Mouse (Mus musculus) cerebellum, adult 11-12 months (tissue): Measurements from ENCODE around the gene Birc7.

Experiments
- DNase-seq: peaks from one replicate; pipeline ENCODE4 v3.0.0; 2022

The Birc7 gene

DNA sequence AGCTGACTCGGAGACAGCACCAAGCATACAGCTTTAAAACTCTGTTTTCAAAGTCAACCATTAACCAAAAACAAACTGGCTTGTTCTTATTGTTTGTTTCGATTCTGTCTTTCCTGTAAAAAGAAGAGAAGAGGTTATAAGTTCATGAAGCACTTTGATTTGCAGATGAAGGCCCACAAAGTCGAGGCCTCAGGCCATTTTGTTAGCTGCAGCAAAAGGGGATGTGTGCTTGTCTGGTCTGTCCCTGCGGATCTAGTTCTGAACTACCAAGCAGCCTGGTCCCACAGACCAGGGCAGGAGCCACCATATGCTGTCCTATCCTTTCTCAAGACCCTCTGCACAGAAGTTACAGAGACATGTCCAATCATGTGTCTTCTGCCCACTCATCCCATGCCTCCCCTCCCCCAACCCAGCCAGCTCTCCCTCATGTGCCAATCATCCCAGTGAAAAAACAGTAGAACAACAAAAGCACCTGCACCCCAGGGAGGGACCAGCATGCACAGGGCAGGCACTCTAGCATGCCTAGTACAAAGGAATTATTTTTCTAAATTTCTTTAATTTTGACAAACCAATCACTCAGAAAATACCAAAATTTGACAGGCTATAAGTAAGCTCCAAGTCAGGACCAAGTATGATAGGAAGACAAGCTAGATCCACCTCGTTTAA, 23.1 kb upstream of the Birc7 start:
- no peak for DNase-seq

DNA sequence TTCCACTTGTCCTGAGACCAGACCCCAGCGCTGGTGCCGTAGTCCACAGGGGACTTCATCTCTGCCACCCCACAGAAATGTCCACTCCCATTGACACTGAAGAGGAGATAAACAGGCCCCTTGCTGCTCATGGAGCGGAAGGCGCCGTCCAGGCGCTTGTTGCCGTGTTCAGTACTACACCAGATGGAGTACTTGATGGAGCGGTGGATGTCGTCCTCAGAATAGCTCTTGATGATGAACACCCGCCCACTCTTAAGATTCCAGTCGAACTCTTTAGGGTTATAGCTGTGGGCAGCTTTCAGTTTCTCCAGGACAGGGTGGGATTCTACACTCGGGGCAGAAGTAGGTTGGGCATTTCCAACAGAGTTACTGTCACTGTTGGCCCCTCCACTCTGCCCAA, 17.9 kb upstream of the Birc7 start:
- no peak for DNase-seq

DNA sequence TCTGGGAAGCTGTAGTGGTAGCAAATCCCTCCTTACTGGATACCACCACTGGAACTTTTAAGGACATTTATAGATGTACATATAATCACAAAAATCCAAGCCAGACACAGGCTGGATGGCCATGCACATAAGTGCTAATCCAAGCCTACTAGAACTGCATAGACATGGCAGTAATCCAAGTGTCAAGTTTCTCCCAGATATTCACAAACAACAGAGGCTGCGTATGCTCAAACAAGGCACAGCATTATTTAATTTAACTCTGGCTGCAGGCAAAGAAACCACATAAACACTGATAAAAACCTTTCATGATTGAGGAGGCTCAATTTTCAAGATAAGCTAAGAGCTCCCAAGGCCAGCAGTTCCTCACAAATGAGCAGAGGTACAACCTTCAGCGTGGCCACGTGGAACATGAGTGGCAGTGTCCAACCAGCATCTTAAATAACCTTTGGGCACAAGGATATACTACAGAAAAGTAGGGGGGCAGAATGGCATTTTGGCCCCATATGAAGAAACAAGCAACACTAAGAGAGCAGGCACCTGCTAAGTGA, 12.9 kb upstream of the Birc7 start:
- DNase-seq = no peak

DNA sequence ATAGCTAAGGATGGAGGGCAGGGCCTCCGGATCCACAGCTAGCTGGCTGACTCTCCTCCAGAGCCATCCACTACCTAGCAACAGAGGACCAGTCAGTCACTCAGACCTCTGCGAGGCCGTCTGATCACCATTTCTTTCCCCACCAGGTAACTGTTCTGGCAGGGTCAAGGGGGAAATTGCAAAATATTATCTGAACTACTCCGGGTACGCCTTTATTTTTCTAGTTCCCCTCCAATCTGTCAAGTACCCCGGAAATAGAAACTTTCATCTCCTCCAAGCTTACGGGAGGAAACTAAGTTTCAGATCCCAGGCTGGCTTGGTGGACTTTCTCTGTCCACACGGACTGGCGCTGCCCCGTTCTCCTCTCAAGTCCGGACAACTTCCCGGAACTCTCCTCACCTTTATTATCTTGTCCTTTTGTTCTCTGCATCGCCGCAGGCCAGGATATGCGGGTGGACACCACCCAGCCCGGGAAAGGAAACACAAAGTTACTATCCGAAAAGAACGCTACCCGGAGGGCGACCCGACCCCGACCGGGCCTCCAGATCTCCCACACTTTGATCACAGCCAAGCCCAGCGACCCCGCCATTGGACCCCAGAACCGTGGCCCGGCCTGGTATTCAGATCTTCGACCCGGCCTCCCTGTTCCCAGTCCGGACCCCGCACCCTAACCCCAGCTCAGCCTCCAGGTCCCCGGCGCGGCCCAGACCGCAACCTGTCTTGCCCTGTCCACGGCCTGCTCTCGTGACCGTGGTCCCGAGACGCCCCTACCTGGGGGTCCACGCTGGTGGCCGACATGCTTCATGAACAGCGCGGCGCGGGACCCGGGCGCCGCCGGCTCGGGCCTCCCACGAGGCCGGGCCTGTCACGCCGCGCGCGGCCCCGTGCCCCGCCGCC, 8.7 kb upstream of the Birc7 start:
- no peak for DNase-seq

DNA sequence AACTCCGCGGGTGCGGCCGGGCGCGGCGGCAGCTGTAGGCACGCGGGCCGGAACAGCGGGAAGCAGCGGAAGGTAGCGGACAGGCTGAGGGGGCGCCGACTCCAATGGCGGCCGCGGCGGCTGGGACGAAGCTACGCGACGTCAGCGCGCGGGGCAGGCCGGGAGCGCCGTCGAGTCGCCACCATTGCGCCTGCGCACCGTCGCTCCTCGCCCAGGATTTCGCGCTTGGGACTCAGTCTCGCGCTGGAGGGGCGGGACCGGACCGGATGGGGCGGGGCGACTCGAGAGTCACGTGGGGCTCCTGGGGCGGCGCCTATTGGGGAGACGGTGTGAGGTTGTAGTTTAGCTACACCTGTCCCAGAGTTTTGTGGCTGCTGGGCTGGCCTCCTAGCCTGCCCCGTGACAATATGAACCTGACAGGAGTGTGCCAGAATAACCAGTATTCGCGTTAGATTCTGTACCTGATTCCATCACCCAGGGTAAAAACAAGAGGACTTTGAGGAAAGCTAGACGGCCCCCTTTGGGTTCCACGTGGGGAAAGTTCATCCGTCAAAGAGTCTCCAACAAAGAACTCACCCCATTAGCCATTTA, 7.9 kb upstream of the Birc7 start, which contains the start of gene Ythdf1:
Gene Ythdf1, minus strand, starts transcription at position 140 of the 591 bp plus-strand sequence.
- DNase-seq = peak; percentile 97

DNA sequence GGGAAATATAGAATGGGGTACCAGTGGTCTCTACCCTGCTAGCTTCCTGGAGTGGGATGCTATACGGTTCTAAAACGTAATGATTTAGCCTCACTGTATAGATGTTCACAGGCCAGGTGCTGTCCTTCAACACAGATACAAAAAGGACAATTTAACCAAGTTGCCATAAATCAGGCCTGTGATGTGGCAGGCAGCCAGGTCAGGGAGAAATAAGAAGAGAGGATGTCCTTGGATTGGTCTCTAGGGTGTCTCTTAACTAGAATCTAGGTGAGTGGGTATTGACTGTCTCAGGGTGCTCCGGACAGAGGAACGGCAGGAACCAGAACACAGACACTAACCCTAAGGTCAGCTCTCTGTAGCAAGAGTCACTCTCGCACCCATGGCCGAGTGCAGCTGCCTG, 6.1 kb upstream of the Birc7 start:
- DNase-seq = no peak

DNA sequence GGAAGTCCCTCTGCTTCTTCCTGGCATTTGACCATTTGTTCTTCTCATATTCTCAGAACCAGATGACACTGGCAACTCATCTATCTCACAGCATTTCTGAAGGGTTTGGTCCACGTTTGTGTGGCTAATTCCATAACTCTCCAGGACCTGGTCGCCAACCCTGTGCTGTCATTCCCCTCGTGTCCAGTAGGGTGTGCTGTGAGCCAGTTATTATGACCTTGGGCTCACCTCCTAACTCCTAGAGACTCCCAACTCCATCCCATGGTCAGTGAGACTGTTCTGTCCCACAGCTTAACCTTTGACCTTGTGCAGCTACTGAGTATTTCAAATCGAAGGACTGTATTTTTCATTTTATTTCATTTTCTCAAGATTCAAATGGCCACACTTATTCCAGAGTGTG, 3.6 kb upstream of the Birc7 start:
- DNase-seq = peak; percentile 67

DNA sequence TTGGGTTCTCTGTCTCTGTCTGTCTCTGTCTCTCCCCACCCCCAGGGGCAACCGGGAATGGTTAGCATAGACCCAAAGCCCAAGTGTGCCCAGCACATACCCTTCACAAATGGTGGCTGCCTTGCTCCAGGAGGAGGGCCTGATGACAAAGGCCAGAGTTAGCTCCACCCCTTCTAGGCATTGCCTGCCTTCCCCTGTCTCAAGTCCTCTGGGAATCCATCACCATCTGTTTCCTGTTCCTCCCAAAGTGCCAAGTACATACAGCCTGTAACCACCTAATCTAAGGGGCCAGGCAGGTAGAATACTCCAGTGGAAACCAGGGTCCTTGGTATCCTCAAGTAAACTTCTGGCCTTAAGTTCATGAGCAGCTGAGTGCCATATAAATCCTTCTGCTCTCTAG, 3.6 kb downstream of the Birc7 start:
- DNase-seq = no peak

DNA sequence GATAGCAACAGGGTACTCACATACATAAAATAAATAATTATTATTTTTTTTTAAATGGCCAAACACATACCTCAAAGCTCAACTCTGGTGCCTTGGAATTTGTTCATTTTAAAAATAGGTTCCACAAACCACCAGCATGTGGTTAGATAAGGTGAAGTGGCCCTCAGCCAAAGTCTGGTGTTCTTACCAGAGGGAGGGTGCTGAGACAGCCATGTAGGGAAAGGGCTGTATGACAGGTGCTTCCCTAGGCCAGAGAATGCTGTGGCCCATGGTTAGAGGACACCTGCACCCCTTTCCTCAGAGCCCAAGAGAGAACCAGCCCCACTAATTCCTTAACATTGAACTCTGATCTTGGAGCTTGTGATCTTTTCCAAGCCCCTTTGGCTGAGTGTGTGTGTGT, 11.4 kb downstream of the Birc7 start:
- DNase-seq = no peak

DNA sequence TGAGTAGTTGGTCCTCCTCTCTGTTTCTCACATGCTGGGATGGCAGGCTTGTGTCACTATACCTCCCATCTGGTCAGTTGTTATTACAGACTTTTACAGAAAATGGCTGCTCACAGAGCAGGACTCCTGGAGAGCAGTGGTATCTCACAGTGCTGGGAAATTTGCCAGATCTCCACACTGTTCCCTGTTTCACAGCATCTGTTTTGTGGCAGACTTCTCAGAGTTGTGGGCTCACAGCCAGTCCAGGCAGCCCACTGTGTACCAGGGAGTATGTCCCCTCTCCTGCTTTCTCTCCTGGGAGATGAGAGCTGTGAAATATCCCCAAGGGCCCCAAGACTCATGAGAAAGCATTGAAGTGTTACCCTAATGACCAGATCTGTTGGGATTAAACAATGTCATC, 13.0 kb downstream of the Birc7 start:
- DNase-seq = no peak

DNA sequence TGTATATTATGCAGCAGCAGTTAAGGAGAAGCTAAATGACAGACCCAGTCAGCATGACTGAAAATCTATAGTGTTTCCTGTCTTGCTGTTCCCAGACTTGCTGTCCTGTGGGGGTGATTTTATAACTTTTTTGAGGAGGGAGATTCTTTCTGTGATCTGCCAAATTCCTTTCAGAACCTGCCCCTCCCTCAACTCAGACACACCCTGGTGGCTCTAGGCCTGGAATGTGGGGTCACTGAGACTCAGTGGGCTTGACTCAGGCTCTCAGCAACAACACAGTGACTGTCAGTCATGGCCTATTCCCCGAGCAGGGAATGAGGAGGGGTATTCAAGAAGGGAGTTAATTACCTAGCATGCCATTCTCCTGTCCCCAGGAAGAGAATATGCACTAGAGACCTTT, 21.1 kb downstream of the Birc7 start:
- DNase-seq = no peak

DNA sequence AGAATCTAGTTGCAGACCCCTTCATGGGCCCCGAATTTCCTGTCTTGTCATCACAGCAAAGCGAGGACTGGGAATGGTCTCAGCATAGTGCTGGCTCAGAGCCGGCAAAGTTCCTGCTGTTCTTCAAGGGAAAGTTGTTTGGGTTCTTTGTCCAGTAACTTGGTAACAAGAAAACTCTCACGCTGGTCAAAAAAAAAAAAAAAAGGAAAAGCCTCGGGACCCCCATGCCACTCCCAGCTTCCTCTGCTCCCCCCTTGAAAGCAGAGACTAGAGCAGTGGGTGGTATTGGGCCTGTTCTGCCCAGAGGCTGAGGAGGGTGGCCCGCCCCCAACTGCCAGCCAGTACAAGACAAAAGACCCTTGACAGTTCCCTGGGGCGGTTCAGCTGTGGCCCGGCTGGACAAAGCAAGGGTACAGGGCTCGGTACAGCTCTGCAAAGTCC, 23.9 kb downstream of the Birc7 start:
- peak; percentile 53 for DNase-seq

DNA sequence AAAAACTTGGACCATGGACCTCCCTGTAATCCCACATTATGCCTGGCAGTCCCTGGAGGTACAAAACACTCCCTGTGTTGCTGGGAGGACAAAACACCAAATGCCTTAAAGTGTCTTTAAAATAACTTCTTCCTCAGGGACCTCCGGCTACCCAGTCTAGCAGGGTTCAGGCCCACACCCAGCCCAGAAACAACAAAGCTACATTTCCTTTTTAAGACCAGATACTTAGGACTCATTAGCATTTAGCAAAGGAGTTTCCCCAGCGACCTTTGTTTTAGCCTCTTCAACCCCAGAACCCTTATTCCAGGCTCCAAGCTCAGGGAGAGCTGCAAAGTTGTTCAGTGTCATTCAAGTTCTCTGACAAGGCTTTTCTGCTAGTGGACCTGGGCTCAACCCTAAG, 24.8 kb downstream of the Birc7 start:
- DNase-seq = no peak

DNA sequence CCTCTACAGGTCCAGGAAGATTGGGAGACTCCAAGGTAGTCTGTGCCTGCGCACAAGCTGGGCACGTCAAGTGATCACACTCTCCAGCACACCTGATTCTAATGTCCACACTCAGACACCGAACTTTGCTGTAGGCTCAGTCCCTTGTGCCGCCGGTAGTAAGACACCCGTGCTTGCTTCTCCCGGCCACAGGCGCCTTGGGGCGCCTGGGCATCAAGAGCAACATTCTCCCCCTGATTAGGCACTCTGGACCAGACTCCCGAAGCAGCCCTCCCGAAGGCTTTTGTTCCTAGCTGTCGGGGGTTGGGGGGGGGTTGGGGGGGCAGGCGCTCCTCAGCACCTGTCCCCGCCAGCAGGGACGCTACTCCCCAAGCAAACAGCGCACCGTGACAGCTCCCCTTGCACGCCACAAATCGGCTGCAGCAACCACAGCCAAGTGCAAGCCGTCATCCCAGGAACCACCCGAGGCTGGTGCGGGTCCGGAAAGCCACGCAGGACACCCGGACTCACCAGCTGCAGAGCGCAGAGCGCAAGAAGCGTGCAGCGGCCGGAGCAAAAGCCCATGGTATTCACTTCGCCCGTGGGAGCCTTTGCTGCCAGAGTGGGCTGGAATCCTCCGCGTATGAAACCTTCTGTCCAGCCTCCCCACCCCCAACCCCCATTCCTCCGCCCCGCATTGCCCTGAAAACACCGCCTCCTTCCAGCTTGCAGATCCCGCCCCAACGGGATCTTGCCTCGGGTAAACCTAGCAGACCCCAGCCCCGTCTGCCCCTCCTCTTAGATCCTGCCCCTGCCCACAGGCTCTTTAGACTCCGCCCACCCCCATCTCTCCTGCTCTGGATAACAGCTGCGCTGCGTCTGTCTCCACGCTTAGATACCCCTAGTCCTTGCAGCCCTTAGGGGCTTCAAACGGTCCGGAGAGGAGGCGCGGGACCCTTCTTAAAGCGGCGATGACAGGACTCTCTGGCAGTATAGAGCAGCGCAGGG, 25.5 kb downstream of the Birc7 start, which contains the start of gene Nkain4:
Gene Nkain4, minus strand, starts transcription at position 639 of the 987 bp plus-strand sequence.
- peak; percentile 64 for DNase-seq

DNA sequence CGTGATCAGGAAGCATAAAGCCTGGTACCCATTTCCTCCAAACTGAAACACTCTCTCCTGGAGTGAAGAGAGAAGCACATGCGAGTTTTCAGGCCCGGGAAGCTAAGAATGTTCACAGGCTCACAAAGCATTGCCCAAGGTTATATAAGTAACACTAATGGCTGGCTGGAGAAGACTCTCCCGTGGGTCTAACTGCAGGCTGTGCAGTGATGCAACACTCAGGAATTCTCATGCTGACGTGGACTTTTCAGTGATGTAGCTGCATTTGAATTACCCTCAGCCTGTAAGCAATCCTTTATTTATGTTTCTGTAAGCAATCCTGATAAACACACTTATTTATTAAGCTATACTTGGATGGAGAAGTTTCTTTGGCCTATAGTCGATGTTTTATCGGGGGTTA, 30.8 kb downstream of the Birc7 start:
- no peak for DNase-seq

DNA sequence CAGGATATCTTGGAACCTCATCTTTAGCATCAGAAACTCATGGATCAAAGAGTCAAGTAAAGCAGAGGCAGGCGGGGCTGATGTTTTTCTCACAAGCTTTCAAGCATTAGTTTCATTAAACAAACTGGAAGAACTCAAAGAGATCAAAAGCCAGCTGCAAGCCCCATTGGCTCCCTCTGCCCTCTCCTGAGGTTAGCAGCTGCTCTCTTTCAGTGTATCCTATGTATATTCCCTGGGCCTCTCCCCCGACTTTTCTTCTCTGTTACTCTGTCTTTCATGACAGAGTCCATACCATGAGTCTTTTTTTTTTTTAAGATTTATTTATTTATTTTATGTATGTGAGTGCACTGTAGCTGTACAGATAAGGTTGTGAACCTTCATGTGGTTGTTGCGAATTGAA, 31.4 kb downstream of the Birc7 start:
- no peak for DNase-seq

DNA sequence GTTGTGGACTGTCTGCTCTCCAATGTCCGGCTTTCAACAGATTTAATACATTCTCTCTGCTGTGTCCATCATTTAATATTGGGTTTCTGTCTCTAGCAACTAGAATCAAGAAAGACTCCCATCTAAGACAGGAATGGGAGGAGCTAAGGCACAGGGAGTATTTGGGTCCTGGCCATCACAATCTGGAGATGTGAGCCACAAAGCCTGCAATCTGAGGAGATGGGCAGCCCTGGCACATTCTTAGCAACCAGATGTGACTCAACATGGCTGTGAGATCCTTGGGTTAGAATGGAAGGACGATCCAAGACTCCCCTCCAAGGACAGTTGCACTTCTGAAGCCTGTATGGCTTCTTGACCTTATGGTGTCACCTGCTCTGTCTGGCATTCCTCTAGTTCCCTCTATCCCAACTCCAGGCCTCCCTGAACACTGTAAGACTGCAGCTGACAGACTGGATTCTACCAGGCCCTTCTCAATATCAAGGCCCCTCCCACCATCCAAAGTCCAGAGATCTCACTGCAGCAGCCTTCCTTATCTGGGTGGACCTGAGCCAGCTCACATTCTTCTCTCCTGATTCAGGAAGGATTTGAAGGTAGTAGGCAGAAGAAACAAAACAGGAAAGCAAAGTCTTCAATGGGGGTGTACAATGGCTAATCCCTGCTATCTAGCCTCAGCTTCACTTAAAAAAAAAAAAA, 33.9 kb downstream of the Birc7 start:
- DNase-seq = no peak

DNA sequence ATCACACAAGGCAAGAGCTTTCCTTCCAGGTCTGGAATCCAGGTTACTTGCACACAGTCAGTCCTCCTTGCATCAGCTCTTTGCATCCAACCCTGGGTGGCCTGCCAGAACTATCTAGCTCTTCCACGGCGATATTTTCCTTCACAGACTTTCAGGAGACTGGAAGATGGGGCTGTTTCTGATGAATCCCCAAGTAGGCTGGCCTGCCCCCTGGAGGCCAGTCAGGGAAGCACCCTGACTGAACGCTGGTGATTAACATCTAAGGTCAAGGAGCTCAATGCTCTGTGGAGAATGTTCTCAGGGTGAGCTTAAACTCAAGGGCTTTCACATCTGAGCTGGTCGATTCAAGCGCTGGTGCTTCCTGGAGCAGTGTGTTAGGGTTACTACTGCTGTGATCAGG, 35.1 kb downstream of the Birc7 start:
- DNase-seq = peak; percentile 75

DNA sequence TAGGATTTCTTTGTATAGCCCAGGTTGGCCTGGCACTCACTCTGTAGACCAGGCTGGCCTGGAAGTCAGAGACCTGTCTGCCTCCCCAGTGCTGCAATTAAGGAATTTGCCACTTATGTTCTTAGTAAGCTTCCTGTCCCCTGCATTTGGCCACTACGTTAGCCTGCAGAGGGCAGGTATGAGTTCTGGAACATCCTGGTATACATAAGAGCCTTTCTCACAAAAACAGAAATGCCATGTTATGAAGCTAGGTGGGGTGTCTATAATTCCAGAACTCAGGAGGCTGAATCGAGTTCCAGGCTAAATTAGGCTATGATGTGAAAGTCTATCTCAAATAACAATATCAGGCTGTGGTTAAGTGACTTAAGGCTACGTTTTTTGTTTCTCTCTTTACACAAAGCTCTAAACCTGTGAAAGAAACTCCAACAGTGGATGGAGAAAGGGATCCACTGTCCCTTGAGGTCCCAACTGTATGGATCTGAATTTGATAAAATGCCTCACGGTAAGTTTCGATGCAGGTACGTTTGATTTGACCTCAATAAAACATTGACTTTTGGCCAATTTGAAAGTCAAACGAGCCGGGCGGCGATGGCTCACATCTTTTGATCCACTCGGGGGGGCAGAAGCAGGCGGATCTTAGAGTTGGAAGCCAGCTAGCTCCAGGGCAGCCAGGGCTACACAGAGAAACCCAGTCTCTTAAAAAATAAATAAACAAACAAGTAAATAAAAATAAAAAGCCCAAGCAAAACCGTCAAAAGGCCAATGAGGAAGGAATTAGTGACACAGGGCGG, 37.5 kb downstream of the Birc7 start:
- DNase-seq = peak; percentile 34

DNA sequence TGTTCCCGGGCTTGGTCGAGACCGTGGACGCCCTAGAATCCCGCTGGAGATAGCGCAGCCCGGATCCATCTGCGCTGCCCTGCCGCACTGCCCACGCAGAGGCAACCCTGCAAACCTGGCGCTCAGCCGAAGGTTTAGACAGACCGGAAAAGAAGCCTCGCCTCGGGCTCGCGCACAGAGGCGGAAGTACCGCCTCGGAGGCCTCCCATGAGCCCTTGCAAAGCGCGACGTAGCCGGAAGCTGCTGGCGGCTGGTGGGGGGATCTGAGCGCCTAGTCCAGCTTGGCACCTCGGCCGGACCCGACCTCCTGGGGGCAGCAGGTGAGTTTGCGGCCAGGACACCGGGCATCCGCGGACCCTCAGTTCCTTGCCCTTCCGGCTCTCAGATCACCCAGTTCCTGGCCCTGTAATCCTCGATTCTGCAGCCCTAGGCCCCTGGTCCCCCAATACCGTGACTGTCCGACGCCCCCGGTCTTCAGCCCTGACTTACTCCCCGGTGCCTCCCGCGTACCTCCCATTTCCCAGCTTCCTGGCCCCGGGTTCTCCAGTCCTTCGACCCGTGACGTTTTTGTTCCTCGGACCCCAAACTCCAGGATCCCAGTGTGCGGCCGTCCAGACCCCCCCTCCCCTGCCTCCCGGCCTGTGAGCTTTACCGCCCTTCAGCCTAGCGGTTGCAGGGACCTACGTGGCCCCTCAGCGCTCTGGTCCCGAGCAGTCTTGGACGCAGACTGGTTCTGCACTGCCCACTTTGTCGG, 38.4 kb downstream of the Birc7 start, which contains the start of gene Arfgap1:
Gene Arfgap1, plus strand, starts transcription at position 216 of the 754 bp plus-strand sequence.
- peak; percentile 95 for DNase-seq
